Mouse (Mus musculus) urinary bladder, postnatal 10 days (tissue): ENCODE results near the gene Aars.
"Not testable (repeated sequence)": the region's sequence is repeated elsewhere in the genome, so short reads cannot be mapped to it uniquely, and the experiment has no call there.

Experiments
- DNase-seq: peaks from one replicate; pipeline ENCODE4 v3.0.0; 2022; ENCODE audit warnings: low spot score

The Aars gene

GRCm38 (mm10) chr8:111032916-111033315 is at the start of gene Aars:
Gene Aars (plus strand): TSS chr8:111033144.
- DNase-seq = no peak

GRCm38 (mm10) chr8:110987805-110988744 is 44.9 kb upstream of the Aars start:
- DNase-seq = no peak

- no peak for DNase-seq
These were observed 42.9 kb upstream of the Aars start for GRCm38 (mm10) chr8:110990017-110990416.

- no peak for DNase-seq
These were observed 36.1 kb upstream of the Aars start for GRCm38 (mm10) chr8:110996641-110997430.

- peak; percentile 41 for DNase-seq
These were observed 35.1 kb upstream of the Aars start, which contains the start of gene Ddx19a for GRCm38 (mm10) chr8:110997547-110998531. Gene Ddx19a (minus strand): TSS chr8:110997800.

GRCm38 (mm10) chr8:111010230-111010991 is 22.5 kb upstream of the Aars start:
- not testable (repeated sequence) for DNase-seq

- not testable (repeated sequence) for DNase-seq
These were observed 6.3 kb upstream of the Aars start for GRCm38 (mm10) chr8:111026609-111027008.

- peak; percentile 53 for DNase-seq
These were observed 5.5 kb upstream of the Aars start for GRCm38 (mm10) chr8:111027391-111027937.

- DNase-seq = no peak
These were observed 3.4 kb upstream of the Aars start for GRCm38 (mm10) chr8:111029589-111029988.

GRCm38 (mm10) chr8:111030045-111030444 is 2.9 kb upstream of the Aars start:
- no peak for DNase-seq

- no peak for DNase-seq
These were observed 1.4 kb upstream of the Aars start, which contains the start of gene Ddx19b for GRCm38 (mm10) chr8:111031572-111031971. Gene Ddx19b (minus strand): TSS chr8:111031751.

GRCm38 (mm10) chr8:111033482-111034215 is 705 bp downstream of the Aars start:
- peak; percentile 89 for DNase-seq

- DNase-seq = no peak
These were observed 1.3 kb downstream of the Aars start for GRCm38 (mm10) chr8:111034276-111034675.

GRCm38 (mm10) chr8:111036591-111036990 is 3.6 kb downstream of the Aars start:
- no peak for DNase-seq

- DNase-seq = no peak
These were observed 9.6 kb downstream of the Aars start for GRCm38 (mm10) chr8:111042546-111042945.

GRCm38 (mm10) chr8:111044003-111044734 is 11.2 kb downstream of the Aars start:
- no peak for DNase-seq

- DNase-seq = no peak
These were observed 15.8 kb downstream of the Aars start for GRCm38 (mm10) chr8:111048694-111049093.

- DNase-seq = no peak
These were observed 16.2 kb downstream of the Aars start for GRCm38 (mm10) chr8:111049106-111049505.
